Mouse (Mus musculus): ENCODE measurements around the gene Naa40. TPM values are rescaled to one million over a fixed set of nuclear protein-coding genes. Genes with fewer than 3 reads are reported as not detected.

Naa40 gene
- polyA plus RNA-seq, 1 experiment from 2014 or later, result 90.4 TPM

DNA sequence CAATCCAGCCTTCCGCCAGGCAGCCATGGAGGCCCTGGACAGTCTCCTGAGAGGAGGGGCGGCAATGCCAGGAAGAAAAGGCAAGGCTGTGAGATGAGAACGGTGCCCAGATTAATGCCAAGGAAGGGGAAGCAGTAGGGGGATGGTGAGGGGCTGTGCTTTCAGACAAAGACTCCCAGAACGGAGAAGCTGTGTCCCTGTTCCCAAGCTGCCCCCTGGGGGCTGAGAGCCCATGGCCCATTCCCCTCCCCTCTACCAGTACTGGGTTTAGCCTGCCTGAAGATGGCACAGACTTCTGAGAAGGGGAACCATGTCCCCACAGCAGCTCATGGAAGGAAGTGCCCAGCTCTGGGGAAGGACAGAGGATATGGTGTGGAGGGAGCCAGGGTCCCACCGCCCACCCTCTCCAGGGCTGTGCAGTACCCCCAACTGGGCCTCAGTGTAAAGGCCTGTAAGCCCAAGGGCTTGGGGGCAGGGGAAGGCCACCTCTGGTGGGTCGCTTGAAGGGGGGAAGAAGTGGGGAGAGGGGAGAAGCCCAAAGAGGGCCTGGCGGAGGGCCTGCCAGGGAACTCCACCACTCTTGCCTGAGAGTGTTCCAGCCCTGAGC lies 35.2 kb upstream of the Naa40 start:
- ATAC-seq (ENCODE audit: insufficient read depth, low FRiP score, low TSS enrichment), result peak; percentile 22; the same call in 1 of the 2 replicates
- Histone ChIP-seq H3K27me3 (ENCODE audit: control insufficient read depth, insufficient read depth, low read length) (no peaks in the 10 kb centered on the region), H3K9me3 (ENCODE audit: control insufficient read depth, low read length) (no peaks in the 10 kb centered on the region), H3K27ac (ENCODE audit: low read depth, low read length) (peak overlapping the region; percentile 78), H3K9ac (ENCODE audit: low read length) (peak overlapping the region; percentile 33; the same call in 1 of the 2 replicates), H3K4me1 (ENCODE audit: control insufficient read depth, insufficient read depth, low read length) (peaks cover 15% of the 10 kb centered on the region), H3K4me3 (ENCODE audit: low read depth, low read length) (no peak overlapping the region), H3K36me3 (ENCODE audit: control insufficient read depth, insufficient read depth, low read length) (peaks cover 41% of the 10 kb centered on the region), H3K4me2 (ENCODE audit: low read depth) (no peak overlapping the region; the same call in 1 of the 2 replicates)
- peak; percentile 53 for DNase-seq (ENCODE audit: low spot score)
- 49% methylated on average over 7 of the region's 7 CpGs for WGBS

DNA sequence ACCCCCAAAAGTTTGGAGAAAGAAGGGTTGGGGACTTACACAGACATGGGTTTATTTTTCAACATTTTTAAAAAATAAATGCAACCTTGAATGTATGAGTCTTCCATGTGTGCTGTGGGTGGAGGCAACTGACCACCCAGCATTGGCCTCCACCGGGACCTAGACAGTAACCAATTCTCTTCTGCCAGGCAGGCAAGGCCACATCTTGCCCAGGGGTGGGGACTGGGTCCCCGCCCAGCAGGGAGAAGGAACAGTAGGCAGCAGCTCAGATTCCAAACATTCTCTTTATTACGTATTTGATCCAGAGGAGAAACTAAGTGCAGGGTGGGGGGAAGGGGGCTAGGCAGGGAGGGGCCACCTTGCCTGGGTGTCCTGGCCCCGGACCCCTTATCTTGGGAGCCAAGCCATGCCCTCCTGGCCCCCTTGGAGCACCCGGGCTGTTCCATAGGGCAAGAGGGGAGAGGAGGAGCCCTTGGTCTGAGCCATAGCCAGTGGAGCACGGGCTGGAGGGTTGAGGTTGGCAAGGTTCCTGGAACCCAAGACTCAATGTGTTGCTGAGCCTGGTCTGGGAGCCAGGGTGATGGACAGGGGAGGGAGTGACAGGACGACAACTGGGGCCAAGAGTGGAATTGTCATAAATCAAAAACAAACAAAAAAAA lies 34.3 kb upstream of the Naa40 start:
- ATAC-seq (ENCODE audit: insufficient read depth, low FRiP score, low TSS enrichment), result no peak
- no peak overlapping the region for H3K27ac ChIP-seq (ENCODE audit: low read depth, low read length)
- H3K9ac ChIP-seq (ENCODE audit: low read length), result no peak overlapping the region
- H3K4me3 ChIP-seq (ENCODE audit: low read depth, low read length), result no peak overlapping the region
- H3K9me3 ChIP-seq (ENCODE audit: control insufficient read depth, low read length), result no peaks in the 10 kb centered on the region
- DNase-seq (ENCODE audit: low spot score), result no peak
- no peak overlapping the region for H3K4me2 ChIP-seq (ENCODE audit: low read depth)
- no peaks in the 10 kb centered on the region for H3K27me3 ChIP-seq (ENCODE audit: control insufficient read depth, insufficient read depth, low read length)
- peaks cover 21% of the 10 kb centered on the region for H3K4me1 ChIP-seq (ENCODE audit: control insufficient read depth, insufficient read depth, low read length)
- peaks cover 44% of the 10 kb centered on the region for H3K36me3 ChIP-seq (ENCODE audit: control insufficient read depth, insufficient read depth, low read length)
- 58% methylated on average over 7 of the region's 7 CpGs for WGBS

DNA sequence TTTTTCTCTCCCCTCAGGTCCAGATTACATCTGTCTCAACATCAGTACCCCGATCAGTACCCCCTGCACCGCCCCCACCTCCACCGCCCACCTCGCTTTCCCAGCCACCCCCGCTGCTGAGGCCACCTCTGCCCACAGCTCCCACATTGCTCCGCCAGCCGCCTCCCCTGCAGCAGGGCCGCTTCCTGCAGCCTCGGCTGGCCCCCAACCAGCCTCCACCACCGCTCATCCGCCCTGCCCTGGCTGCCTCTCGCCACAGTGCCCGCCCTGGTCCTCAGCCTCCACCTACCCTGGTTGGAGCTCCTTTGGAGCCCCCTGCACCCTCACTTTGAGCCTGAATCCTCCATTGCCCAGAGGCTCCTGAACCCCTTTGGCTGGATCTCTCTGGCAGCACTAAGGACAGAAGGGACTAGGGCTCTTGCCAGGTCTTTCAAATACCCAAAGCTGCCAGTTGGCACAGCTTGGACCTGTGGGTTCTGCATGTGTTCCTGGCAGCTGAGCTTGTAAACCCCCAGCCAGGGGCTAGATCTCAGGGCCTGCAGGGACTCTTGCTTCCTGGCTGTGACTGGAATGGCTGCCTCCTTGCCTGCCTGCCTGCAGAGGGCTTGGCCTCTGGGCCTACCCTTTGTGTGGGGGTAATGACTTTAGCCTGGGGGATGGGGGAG lies 33.5 kb upstream of the Naa40 start:
- H3K36me3 ChIP-seq (ENCODE audit: control insufficient read depth, insufficient read depth, low read length), result peaks cover 44% of the 10 kb centered on the region
- 0 out of 2 replicates have a peak overlapping the region, but pooled peaks have one; percentile 11 for H3K9ac ChIP-seq (ENCODE audit: low read length)
- no peak overlapping the region for H3K4me3 ChIP-seq (ENCODE audit: low read depth, low read length)
- peaks cover 22% of the 10 kb centered on the region for H3K4me1 ChIP-seq (ENCODE audit: control insufficient read depth, insufficient read depth, low read length)
- H3K27ac ChIP-seq (ENCODE audit: low read depth, low read length), result peak overlapping the region; percentile 45; the same call in 1 of the 2 replicates
- ATAC-seq (ENCODE audit: insufficient read depth, low FRiP score, low TSS enrichment), result no peak
- no peaks in the 10 kb centered on the region for H3K9me3 ChIP-seq (ENCODE audit: control insufficient read depth, low read length)
- no peaks in the 10 kb centered on the region for H3K27me3 ChIP-seq (ENCODE audit: control insufficient read depth, insufficient read depth, low read length)
- no peak for DNase-seq (ENCODE audit: low spot score)
- 72% methylated on average over 13 of the region's 13 CpGs for WGBS
- H3K4me2 ChIP-seq (ENCODE audit: low read depth), result 0 out of 2 replicates have a peak overlapping the region, but pooled peaks have one; percentile 10

DNA sequence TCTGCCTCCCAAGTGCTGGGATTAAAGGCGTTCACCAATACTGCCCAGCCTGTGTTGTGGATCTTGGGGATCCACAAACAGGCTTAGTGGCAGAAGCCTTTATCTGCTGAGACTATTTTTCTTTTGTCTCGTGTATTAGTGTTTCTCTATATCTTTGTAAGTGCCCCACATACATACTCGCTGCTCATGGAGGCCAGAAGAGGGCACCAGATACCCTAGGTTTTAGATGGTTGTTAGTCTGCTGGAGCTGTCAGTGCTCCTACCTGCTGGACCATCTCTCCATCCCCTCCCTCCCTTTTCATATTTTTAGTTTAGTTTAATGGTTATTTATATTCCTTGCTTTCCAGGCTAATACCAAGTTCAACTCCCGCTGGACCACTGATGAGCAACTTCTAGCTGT lies 32.5 kb upstream of the Naa40 start:
- Histone ChIP-seq H3K9ac (ENCODE audit: low read length) (no peak overlapping the region), H3K9me3 (ENCODE audit: control insufficient read depth, low read length) (no peaks in the 10 kb centered on the region), H3K36me3 (ENCODE audit: control insufficient read depth, insufficient read depth, low read length) (peaks cover 42% of the 10 kb centered on the region), H3K4me3 (ENCODE audit: low read depth, low read length) (no peak overlapping the region), H3K27me3 (ENCODE audit: control insufficient read depth, insufficient read depth, low read length) (no peaks in the 10 kb centered on the region), H3K4me1 (ENCODE audit: control insufficient read depth, insufficient read depth, low read length) (peaks cover 22% of the 10 kb centered on the region), H3K27ac (ENCODE audit: low read depth, low read length) (no peak overlapping the region), H3K4me2 (ENCODE audit: low read depth) (no peak overlapping the region)
- ATAC-seq (ENCODE audit: insufficient read depth, low FRiP score, low TSS enrichment) (no peak), DNase-seq (ENCODE audit: low spot score) (no peak)
- WGBS, result 89% methylated on average over 4 of the region's 4 CpGs

DNA sequence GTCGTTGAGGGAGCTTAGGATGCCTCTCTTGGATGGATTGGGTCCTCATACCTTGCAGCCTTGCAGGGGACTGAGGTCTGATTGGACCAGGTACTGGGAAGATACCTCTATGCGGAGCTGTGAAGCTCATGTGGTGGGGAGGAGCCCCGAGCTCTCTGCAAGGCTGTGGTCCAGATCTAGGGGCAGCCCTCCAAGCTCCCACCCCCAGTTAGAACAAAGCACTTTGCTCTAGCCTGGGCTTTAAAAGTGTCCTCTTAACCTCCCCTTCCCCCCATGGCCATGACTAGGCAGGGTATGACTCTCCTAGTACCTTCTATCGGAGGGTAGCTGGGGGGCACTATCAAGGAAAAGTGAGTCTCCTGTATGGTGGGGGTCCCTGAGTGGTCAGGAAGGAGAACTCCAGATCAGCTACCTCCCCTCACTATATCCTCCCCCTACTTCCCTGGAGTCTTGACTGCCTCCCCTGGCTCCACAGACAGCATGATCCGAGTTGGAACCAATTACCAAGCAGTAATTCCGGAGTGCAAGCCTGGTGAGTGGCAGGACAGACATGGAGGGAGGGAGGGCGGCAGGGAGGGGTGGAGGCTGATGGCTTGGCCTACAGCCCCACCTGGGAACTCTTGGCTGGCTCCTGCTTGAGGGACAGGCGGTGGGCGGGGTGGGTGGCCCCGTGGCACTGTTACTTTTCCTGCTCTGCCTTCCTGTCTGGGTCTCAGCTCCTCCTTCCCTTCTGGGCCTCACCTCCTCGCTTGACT lies 28.5 kb upstream of the Naa40 start:
- H3K36me3 ChIP-seq (ENCODE audit: control insufficient read depth, insufficient read depth, low read length), result peaks cover 34% of the 10 kb centered on the region
- peak overlapping the region; percentile 98 for H3K9ac ChIP-seq (ENCODE audit: low read length)
- no peaks in the 10 kb centered on the region for H3K9me3 ChIP-seq (ENCODE audit: control insufficient read depth, low read length)
- H3K4me3 ChIP-seq (ENCODE audit: low read depth, low read length), result peak overlapping the region; percentile 94
- 4% methylated on average over 10 of the region's 11 CpGs for WGBS
- DNase-seq (ENCODE audit: low spot score), result no peak
- no peak for ATAC-seq (ENCODE audit: insufficient read depth, low FRiP score, low TSS enrichment)
- H3K27ac ChIP-seq (ENCODE audit: low read depth, low read length), result peak overlapping the region; percentile 100
- H3K4me2 ChIP-seq (ENCODE audit: low read depth), result peak overlapping the region; percentile 92
- no peaks in the 10 kb centered on the region for H3K27me3 ChIP-seq (ENCODE audit: control insufficient read depth, insufficient read depth, low read length)
- H3K4me1 ChIP-seq (ENCODE audit: control insufficient read depth, insufficient read depth, low read length), result peaks cover 42% of the 10 kb centered on the region

DNA sequence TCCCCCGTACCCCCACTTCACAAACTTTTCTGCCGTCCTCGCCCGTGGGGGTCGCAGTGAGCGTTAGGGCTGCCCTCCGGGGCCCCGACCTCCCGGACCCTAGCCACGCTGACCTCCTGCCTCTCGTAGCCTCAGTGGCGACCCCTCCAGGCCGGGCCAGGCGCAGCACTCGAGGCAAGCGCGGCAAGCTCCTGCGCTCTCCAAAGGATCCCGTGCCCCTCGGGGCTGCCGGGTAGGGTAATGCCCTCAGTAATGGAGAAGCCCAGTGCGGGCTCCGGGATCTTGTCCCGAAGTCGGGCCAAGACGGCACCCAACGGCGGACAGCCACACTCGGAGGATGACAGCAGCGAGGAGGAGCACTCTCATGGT lies 27.7 kb upstream of the Naa40 start:
- peak; percentile 17; the same call in 1 of the 2 replicates for ATAC-seq (ENCODE audit: insufficient read depth, low FRiP score, low TSS enrichment)
- Histone ChIP-seq H3K9ac (ENCODE audit: low read length) (peak overlapping the region; percentile 98), H3K36me3 (ENCODE audit: control insufficient read depth, insufficient read depth, low read length) (peaks cover 28% of the 10 kb centered on the region), H3K27me3 (ENCODE audit: control insufficient read depth, insufficient read depth, low read length) (no peaks in the 10 kb centered on the region), H3K27ac (ENCODE audit: low read depth, low read length) (peak overlapping the region; percentile 100), H3K9me3 (ENCODE audit: control insufficient read depth, low read length) (no peaks in the 10 kb centered on the region), H3K4me2 (ENCODE audit: low read depth) (peak overlapping the region; percentile 92), H3K4me3 (ENCODE audit: low read depth, low read length) (peak overlapping the region; percentile 94), H3K4me1 (ENCODE audit: control insufficient read depth, insufficient read depth, low read length) (peaks cover 43% of the 10 kb centered on the region)
- WGBS, result under 1% methylated on average over 30 of the region's 30 CpGs
- DNase-seq (ENCODE audit: low spot score), result peak; percentile 91

DNA sequence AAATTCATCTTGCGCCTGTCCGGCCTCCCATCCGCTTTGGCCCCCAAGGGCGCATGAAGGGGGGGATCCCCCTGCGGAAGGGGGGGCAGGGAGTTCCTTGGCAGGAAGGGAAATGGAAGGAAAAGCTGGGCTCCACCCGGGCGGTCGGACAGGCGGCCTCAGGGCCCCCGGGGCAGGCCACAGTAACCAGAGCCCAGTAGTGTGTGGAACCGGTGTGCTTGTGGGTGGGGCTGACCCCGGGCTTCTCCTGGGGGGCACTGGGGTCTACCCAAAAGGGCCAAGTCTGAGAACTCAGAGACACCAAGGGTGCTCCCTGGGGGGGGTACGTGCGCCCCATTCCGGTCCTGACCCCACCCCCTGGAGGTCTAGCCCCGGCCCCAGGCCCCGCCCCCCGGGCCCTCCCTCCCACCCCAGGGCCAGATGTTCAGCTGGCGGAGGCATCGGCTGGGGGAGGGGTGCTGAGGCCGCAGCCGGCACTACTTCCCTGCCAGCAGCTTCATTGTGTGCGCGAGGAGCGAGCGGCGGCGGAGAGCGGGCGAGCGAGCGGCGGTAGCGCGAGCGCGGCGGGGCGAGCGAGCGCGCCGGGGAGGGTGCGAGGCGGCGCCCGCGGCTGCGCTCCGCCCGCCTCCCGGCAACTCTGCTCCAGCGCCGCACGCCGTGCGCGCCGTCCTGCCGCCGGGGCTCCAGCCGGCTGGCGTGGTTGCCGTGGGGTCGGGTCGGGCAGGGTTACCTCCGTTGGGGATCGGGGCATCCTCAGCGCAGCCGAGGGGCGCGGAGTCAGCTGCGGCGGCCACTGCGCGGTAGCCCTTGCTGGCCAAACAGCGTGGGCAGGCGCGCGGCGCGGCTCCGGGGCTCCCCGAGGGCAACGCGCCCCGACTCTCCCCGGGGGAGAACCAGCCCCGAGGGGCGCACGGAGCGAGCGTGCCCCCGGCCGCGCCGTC lies 27.1 kb upstream of the Naa40 start:
- peak overlapping the region; percentile 100 for H3K27ac ChIP-seq (ENCODE audit: low read depth, low read length)
- DNase-seq (ENCODE audit: low spot score), result peak; percentile 93
- peak; percentile 35 for ATAC-seq (ENCODE audit: insufficient read depth, low FRiP score, low TSS enrichment)
- peaks cover 43% of the 10 kb centered on the region for H3K4me1 ChIP-seq (ENCODE audit: control insufficient read depth, insufficient read depth, low read length)
- peaks cover 23% of the 10 kb centered on the region for H3K36me3 ChIP-seq (ENCODE audit: control insufficient read depth, insufficient read depth, low read length)
- H3K4me2 ChIP-seq (ENCODE audit: low read depth), result peak overlapping the region; percentile 92
- H3K27me3 ChIP-seq (ENCODE audit: control insufficient read depth, insufficient read depth, low read length), result no peaks in the 10 kb centered on the region
- H3K9me3 ChIP-seq (ENCODE audit: control insufficient read depth, low read length), result no peaks in the 10 kb centered on the region
- WGBS, result under 1% methylated on average over 84 of the region's 97 CpGs
- peak overlapping the region; percentile 98 for H3K9ac ChIP-seq (ENCODE audit: low read length)
- peak overlapping the region; percentile 94 for H3K4me3 ChIP-seq (ENCODE audit: low read depth, low read length)
